Mouse (Mus musculus): ENCODE results near the gene Myh4.

Myh4 gene

DNA sequence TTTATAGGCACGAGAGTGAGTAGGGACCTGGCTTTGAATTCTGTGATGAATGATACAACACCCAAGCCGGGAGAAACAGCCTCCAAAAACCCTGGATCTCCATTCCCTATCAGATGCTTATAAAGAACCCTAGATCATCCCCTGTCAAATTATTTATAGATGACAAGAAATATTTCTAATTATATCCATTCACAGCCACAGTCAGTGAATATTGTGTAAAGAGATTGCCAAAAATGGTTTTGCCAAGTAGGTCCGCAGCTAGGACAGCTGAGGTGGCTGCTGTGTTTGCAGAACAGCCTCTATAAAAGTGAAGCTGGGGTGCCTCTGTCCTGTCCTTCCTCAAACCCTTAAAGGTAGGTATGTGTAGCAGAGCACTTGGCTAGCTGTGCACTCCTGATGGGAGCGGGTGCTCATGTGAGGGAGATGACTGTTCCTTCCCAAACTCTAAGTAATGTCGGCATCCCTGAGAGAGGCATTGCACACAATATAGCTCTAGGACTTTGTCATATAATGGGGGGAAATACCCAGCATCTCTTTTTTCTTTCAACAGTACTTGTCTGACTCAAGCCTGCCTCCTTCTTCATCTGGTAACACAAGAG is at the start of gene Myh4:
TSS of gene Myh4 (plus strand) at position 549 of the 599 bp plus-strand sequence.
- DNase-seq = no peak

DNA sequence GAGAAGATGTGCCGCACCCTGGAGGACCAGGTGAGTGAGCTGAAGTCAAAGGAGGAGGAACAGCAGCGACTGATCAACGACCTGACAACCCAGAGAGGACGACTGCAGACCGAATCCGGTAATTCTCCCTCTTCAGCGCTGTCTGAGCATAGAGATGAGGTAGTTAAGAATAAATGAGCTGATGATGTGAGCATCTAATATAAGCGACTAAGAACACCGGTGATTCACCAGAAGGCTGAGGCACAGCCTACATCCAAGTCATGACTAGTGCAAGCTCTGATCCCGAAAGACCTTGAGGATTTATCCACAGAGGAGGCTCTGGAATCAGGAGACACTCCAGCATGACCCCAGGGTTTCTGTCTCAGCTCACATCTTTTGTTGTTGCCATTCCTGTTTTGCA is 47.5 kb upstream of the Myh4 start:
- no peak for DNase-seq

DNA sequence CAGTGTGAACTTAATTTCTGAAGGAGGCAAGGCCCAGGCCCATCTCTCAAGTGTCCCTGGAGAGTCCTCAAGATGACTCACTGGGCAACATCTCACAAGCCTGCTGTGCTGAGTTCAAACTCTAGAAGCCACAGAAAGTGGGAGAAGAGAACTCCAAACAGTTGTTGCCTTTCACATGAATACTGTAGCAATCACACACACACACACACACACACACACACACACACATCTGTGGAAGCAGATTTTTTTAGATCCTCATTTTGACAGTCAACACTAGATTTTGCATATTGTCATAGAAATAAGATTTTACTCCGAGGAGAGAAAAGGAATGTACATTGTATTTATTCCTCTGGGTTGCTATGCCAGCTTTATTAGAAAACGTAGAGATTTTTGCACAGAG is 47.0 kb upstream of the Myh4 start:
- no peak for DNase-seq

DNA sequence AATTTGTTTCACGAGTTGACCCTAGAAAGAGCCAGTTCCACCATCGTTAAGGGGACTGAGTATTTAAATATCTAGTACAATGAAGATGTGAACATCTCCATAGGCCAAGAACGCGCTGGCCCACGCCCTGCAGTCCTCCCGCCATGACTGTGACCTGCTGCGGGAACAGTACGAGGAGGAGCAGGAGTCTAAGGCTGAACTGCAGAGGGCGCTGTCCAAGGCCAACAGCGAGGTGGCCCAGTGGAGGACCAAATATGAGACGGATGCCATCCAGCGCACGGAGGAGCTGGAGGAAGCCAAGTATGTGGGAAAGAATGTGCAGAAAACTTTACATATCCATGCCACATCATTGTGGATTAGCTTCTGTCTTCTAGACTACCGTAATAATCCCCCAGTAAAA is 46.3 kb upstream of the Myh4 start:
- DNase-seq = no peak

DNA sequence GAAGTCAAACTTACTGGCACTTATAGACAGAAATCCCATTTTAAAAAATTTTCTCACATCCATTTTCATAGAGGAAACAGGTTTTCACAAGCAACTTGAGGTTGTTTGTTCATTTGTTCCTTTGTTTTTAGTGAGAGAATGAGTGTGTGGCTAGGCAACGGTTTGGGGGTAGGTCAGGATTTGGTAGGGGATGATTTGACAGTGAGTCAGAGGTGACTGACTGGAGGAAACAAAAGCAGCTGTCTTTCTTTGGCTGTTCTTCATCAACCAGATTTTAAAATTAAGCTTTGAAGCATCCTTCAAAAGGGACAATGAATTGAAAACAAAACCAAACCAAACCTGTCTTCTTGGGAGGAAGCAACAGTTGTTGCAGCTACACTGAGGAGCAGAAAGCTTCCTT is 38.5 kb upstream of the Myh4 start:
- DNase-seq = no peak

DNA sequence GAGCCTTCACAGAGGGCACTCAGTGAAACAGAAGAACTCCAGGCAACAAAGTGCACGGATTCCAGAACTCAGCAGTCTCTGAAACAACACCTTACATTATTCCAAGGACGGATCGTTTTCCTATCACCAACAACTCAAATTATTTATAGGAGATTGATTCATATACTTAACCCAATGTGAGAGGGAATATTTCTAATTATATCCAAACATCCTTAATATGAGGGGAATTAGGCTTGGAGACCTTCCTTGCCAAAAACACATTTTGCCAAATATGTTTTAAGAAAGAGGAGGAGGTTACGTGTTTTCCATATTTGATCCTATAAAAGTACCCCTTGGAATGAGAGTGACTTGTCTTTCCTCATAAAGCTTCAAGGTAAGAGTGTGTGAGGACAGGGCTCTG is 38.1 kb upstream of the Myh4 start, which contains the start of gene Myh1:
TSS of gene Myh1 (plus strand) at position 301 of the 400 bp plus-strand sequence.
- no peak for DNase-seq

DNA sequence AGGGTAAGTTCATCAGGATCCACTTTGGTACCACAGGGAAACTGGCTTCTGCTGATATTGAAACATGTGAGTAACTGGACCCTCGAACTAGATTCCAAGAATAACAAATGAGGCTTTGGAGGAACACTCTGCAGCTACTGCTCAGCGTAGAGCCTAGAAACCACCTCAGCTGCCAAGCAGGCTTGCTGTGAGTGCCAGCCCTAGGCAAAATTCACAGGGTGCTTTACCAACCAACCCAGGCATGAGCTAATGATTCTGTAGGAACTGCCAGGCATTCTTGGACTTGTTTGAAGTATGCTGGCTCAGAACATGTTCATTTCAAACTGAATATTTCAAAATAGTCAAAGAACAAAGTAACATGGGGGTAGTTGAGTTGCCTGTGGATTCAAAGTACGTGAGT is 33.1 kb upstream of the Myh4 start:
- no peak for DNase-seq

DNA sequence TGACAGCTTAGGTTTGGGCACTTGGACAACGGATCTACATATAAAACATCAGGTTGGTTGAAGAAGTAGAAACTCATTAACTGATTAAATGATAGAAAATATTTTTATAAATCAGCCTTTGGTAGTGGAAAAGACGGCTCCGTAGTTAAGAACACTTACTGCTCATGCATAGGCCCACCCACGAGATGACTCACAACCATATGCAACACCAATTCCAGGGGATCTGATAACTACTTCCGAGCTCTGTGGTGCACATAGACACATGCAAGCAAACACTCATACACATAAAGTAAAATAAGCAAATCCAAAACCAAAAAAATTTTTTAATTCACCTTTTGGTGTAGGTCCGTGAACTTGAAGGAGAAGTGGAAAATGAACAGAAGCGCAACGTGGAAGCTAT is 16.0 kb upstream of the Myh4 start:
- DNase-seq = no peak

DNA sequence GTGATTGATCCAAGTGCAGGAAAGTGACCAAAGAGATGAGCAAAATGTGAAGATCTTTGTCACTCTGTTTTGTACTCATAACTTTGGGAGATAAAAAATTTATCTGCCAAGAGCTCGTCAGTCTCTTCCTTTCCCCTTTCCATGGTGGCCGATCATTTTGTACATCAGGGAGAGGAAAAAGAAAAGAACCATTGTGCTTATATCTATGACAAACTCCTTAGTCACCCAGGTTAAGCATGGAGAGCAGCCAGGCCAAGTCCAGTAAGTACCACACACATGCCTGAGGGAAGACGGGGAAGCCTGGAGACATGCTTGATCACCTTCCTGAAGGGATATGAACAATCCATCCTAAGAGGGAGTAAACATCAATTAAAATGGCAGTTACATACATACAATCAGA is 13.4 kb upstream of the Myh4 start:
- no peak for DNase-seq

DNA sequence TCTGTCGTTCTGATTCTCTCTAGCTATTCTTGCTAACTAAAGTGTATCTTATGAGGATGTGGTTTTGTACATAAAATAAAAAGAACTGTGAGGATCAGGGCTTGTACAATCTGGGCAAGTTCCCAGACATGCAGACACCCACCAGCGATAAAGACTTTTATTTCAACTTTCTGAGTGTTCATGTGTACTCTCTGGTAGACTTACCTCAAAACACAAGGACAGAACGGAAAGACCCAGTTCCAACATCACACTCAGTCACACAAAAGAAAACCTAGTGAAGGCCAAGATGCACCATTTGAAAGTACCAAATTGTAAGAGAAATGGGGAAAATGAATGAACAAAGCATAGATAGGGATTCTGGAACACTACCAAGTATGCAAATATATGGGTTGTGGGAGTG is 9.1 kb upstream of the Myh4 start:
- DNase-seq = no peak

DNA sequence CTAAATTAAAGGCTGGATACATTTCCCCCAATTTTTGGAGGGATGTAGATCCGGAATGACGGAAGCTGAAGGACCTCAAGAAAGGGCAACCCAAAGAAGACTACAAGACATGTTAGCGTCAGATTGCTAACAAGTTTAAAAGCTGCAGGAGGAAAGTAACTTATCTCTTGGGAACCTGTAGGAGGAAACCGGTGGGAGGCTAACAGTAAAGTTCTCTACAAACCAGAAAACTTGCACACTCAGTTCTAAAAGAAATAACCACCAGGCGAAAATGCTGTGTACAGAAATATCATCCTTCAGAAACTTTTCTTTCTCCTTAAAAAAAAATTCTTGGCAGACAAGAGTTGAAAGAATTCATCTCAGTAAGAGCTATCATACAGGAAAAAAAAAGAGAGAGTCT is 8.7 kb upstream of the Myh4 start:
- no peak for DNase-seq

DNA sequence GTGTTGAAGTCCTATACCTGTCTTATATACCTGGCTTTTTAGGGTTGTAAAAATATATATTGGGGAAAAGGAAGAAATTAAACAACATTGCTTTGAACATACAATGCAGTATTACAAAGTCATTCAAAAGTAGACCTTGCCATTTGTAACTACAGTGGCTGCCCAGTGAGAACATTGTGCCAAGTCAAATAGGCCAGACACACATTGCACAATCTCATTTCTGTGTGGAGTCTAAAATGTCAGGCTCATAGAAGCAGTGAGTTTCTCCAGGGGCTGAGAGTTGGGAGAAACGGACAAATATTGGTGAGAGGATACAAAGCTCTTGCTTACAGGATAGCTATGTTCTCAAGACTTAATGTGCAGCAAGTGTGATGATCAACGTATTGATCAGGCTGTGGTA is 7.9 kb upstream of the Myh4 start:
- no peak for DNase-seq

DNA sequence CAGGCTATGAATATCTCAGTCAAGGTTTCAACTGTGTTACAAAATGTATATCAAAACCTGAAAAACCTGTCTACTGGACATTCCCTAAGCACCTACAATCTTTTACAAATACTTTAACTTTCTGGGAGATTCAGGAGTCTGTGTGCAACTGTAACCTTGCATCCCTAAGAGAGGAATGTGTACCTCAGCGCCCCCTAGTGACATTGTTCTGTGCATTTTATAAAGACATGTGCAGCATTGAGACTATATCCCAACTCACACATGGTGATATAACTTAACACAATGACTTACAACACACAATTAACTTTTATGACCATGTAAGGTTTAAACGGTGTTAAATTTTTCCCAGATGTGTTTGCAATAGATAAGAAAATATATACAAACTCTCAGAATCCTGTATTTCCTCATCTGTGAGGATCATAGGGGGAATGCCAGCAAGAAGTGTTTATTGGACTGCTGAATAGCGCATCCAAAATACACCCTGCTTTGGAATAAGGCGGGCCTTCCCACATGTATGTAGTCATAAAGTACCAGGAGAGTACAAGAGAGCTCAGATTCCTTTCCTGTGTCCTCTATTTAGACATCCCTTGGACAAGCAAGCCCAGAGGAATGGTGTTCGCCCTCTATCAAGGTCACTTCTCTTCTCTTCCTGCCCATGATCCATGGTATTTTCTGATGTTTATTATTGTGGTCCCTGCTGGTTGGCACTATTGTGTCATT is 2.0 kb upstream of the Myh4 start:
- peak; percentile 65 for DNase-seq

DNA sequence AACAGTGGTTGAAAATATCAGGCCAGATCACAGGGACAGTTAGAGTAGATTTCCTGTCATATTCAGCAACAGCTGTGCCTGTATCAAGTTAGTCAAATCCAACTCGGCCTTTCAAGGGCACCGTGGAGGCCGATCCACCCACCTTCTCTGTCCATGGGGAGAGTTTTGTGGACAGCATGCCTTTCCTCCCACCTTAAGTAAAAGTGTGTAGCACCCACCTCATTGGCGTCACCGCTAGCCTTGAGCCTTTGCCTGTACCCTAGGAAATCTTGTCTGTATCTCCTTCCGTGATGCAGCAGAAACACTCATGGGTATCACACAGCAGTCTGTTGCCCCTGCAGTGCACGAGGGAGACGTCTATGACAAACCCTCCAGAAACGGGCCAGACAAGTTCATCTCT is 1.0 kb upstream of the Myh4 start:
- no peak for DNase-seq

DNA sequence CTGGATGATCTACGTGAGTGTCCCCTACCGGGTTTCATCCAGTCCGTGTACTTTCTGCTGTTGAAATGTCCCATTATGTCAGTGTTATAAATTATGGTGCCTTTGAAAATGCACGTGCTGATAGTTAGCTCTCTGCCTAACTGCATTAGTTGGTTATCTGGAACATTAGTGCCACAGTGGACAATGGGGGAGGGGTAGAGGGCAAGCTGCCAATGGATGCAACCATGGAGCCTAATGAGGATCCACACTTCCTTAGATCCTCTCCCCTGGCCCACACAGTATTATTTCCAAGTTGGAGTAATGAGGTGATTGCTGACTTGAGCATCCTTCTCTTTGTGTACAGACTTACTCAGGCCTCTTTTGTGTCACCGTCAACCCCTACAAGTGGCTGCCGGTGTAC is 3.2 kb downstream of the Myh4 start:
- no peak for DNase-seq

DNA sequence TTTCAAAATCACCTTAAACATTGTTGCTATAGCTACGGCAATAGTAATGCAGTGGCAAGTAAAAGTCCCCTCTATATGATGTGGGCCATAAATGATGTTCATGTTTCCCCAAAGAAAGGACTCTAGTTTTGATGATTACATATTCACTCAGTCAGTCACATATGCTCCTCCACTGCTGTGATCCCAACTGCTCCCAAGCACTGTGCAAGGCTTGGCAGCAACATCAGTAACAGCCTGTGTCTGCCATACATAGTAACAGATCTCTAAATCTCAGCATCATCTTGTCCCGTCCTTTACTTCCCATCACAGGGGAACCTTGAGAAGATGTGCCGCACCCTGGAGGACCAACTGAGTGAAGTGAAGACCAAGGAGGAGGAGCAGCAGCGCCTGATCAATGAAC is 15.9 kb downstream of the Myh4 start:
- no peak for DNase-seq

DNA sequence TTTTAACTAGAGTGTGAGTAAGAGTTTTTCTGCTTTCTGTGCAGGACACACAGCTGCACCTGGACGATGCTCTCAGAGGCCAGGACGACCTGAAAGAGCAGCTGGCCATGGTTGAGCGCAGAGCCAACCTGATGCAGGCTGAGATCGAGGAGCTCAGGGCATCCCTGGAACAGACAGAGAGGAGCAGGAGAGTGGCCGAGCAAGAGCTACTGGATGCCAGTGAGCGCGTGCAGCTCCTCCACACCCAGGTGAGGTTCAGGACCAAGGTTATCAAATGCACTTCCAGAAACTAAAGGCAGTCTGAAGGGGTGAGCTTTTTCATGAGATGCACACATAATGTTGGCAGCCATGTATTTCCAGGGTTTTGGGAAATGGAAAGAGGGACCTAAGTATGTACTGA is 19.2 kb downstream of the Myh4 start:
- DNase-seq = no peak

DNA sequence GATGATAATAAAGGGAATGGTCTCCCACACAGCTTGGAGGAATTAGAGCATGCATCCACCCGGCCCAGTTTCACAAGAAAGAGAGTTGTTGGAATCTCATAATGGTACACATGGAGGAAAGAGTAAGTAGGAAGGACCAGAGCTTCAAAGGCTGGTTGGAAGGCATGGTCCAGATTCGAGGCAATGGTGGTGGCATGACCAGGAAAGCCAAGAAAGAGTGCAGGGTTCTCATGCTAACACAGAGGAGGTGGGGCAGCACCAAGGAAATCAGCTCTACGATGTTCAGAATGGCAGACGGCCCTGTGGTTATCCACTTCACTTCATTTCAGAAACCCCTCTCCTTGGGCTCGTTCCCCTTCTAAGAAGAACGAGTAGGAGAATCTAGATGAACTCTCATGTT is 23.1 kb downstream of the Myh4 start:
- DNase-seq = no peak

DNA sequence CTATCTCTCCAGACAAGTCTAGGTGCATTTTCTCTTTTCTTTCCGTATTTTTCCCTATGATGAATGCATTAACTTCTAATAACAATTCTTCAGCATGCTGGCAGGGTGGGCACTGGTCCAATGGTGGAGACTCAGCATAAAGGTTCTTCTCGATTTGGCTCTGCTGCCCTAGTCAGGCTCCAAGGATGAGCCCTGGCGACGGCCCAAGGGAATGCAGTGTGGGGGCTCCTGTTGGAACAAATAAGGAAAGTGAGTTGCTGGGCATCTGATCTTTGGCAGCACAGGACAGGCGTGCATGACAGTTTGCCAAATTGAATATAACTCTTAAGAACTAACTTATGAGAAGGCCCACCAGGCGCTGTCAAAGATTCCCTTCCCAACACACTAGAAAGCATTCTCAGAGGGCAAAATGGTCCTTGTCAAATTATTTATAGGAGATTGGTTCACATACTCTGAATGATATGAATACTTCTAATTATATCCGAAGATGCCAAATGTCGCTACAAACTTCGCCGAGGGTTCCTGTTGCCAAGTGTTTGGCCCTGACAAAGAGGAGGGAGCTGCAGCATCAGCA is 38.9 kb downstream of the Myh4 start, which contains the start of gene Myh8:
TSS of gene Myh8 (plus strand) at position 524 of the 574 bp plus-strand sequence.
- DNase-seq = peak; percentile 19

DNA sequence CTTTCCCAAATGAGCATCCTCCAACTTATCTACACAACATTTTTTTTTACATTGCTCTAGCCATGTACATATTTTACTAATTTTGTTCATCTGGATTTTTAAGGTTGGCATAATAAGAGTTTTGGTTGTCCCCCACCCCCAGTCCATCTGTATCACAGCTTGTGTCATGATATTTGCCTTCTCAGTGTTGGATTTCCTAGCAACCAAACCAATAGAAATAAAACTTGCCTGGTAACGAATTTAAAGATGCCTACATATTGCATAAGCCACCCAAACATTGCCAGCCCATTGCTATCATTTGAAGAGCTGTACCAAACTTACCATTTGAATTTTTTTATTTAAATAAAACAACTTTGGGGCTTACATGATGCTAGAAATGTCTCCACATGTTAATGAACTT is 55.6 kb downstream of the Myh4 start:
- no peak for DNase-seq
